9 mouse cellular contexts compared by ENCODE assay signal in genomic region chr5:111580870-111581771, GRCm38 (mm10).
DNase-seq lines count a peak whose midpoint lies in the region; ATAC-seq and TF ChIP-seq lines count a peak whose summit lies in the region.
"Had no signal": no experiment of that assay in that cellular context is flagged by ENCODE, and none has a peak within 500 bp of the region (broad histone marks: within the 10 kb centered on the region; RNA-seq: fewer than 3 reads in every experiment).

No protein-coding gene starts in this region.

- peak overlapping the region; percentile 24 for H3K9ac ChIP-seq in midbrain, postnatal 0 days (replicated peaks; ENCODE audit: low read length, poor library complexity, severe bottlenecking)

- H3K4me3 ChIP-seq in midbrain, postnatal 0 days (ENCODE audit: low read depth, low read length), result peak overlapping the region; percentile 25
- H3K4me3 ChIP-seq: myocyte had no signal

- H3K27ac ChIP-seq in midbrain, postnatal 0 days (ENCODE audit: low read depth, low read length), result peak overlapping the region; percentile 72

- H3K36me3 ChIP-seq in midbrain, postnatal 0 days (ENCODE audit: insufficient read depth, low read length), result no peaks in the 10 kb centered on the region

- WGBS in midbrain, postnatal 0 days, result 4% methylated on average over 31 of the region's 31 CpGs

- H3K4me1 ChIP-seq in midbrain, postnatal 0 days (ENCODE audit: insufficient read depth, low read length), result peaks cover 21% of the 10 kb centered on the region

- no peak for TF ChIP-seq CTCF in midbrain, postnatal 0 days (IDR thresholded peaks at IDR 0.05)

- peak; percentile 62 to 69 for DNase-seq in cerebellum, postnatal 10 days
- DNase-seq in cerebellum, adult 11-12 months, result no peak
- peak; percentile 38 for DNase-seq in urinary bladder, postnatal 14 days (ENCODE audit: low spot score)
- no peak for DNase-seq in urinary bladder, adult 18-20 months (ENCODE audit: low spot score in 2 of 2)
- DNase-seq in layer of hippocampus, adult 9-11 months, result peak; percentile 68
- DNase-seq in midbrain, postnatal 0 days (ENCODE audit: low spot score), result peak; percentile 85
- no peak for DNase-seq in urinary bladder, postnatal 25 days (ENCODE audit: low spot score)
- no peak for DNase-seq in adrenal gland, postnatal 25 days

- H3K9me3 ChIP-seq in midbrain, postnatal 0 days (ENCODE audit: low read length), result no peaks in the 10 kb centered on the region

- H3K4me2 ChIP-seq in midbrain, postnatal 0 days (ENCODE audit: low read depth, low read length, poor library complexity, severe bottlenecking), result peak overlapping the region; percentile 54

- peak; percentile 42 for ATAC-seq in midbrain, postnatal 0 days (ENCODE audit: low FRiP score)

- no peaks in the 10 kb centered on the region for H3K27me3 ChIP-seq in midbrain, postnatal 0 days (ENCODE audit: insufficient read depth, low read length)

Comparison
In these comparisons a context has a peak if more than half of its experiments do, and no peak if none do; other contexts are left out.
1. DNase-seq: peak in cerebellum, postnatal 10 days (2 of 2), urinary bladder, postnatal 14 days (single experiment), layer of hippocampus, adult 9-11 months (single experiment) and midbrain, postnatal 0 days (single experiment); none in cerebellum, adult 11-12 months (single experiment), urinary bladder, adult 18-20 months (0 of 2), urinary bladder, postnatal 25 days (single experiment) and adrenal gland, postnatal 25 days (single experiment).